Mouse (Mus musculus): ENCODE measurements around the gene Olfr59. TPM values are rescaled to one million over a fixed set of nuclear protein-coding genes. Genes with fewer than 3 reads are reported as not detected.

Olfr59 gene
- polyA plus RNA-seq (2016; fragmentation: Nextera tagmentation; extraction: Ambion mirVana) = not detected in 2 replicates

GRCm38 (mm10) chr11:74283436-74283835, at the start of gene Olfr59:
Gene Olfr59, plus strand, starts transcription at chr11:74283736.
- 65% methylated on average over 2 of the region's 2 CpGs for WGBS
- no peak within 1 kb of the TSS for H3K27ac ChIP-seq
- ATAC-seq (ENCODE audit: low FRiP score) = no peak
- H3K4me3 ChIP-seq = no peak within 1 kb of the TSS
- H3K9me3 ChIP-seq (replicated peaks) = peaks cover 8% of the 10 kb centered on the region; the same call in 1 of the 2 replicates
- H3K27me3 ChIP-seq = no peaks in the 10 kb centered on the region
- no peaks in the 10 kb centered on the region for H3K4me1 ChIP-seq
- no peak within 1 kb of the TSS for H3K9ac ChIP-seq
- no peaks in the 10 kb centered on the region for H3K36me3 ChIP-seq
- H3K4me2 ChIP-seq (replicated peaks) = no peak within 1 kb of the TSS

- H3K9ac ChIP-seq = no peak overlapping the region
- WGBS = 89% methylated on average over 3 of the region's 3 CpGs
Measured at GRCm38 (mm10) chr11:74241201-74241600, 42.3 kb upstream of the Olfr59 start.

GRCm38 (mm10) chr11:74259508-74259907, 24.0 kb upstream of the Olfr59 start, which contains the start of gene Olfr406:
Gene Olfr406, plus strand, starts transcription at chr11:74259808.
- Histone ChIP-seq H3K4me1 (no peaks in the 10 kb centered on the region), H3K4me3 (no peak within 1 kb of the TSS), H3K9ac (no peak within 1 kb of the TSS), H3K27ac (no peak within 1 kb of the TSS), H3K27me3 (no peaks in the 10 kb centered on the region), H3K9me3 (replicated peaks) (peaks cover 16% of the 10 kb centered on the region), H3K4me2 (replicated peaks) (no peak within 1 kb of the TSS), H3K36me3 (no peaks in the 10 kb centered on the region)
- 61% methylated on average over 2 of the region's 2 CpGs for WGBS
- no peak for ATAC-seq (ENCODE audit: low FRiP score)

More at GRCm38 (mm10) chr11:74241201-74241600, 42.3 kb upstream of the Olfr59 start:
- Histone ChIP-seq H3K4me1 (no peaks in the 10 kb centered on the region), H3K4me2 (replicated peaks) (no peak overlapping the region), H3K36me3 (no peaks in the 10 kb centered on the region), H3K4me3 (no peak overlapping the region), H3K9me3 (replicated peaks) (peaks cover 17% of the 10 kb centered on the region), H3K27me3 (no peaks in the 10 kb centered on the region), H3K27ac (no peak overlapping the region)
- ATAC-seq (ENCODE audit: low FRiP score) = no peak

- WGBS = 77% methylated on average over 2 of the region's 2 CpGs
Measured at GRCm38 (mm10) chr11:74287256-74287655, 3.7 kb downstream of the Olfr59 start.

GRCm38 (mm10) chr11:74326044-74326443, 42.5 kb downstream of the Olfr59 start:
- ATAC-seq (ENCODE audit: low FRiP score) = no peak
- H3K4me2 ChIP-seq (replicated peaks) = no peak overlapping the region
- H3K36me3 ChIP-seq = no peaks in the 10 kb centered on the region
- H3K9me3 ChIP-seq (replicated peaks) = no peaks in the 10 kb centered on the region; the same call in 1 of the 2 replicates
- no peaks in the 10 kb centered on the region for H3K27me3 ChIP-seq
- WGBS = 88% methylated on average over 2 of the region's 2 CpGs
- no peak overlapping the region for H3K9ac ChIP-seq
- no peak overlapping the region for H3K27ac ChIP-seq
- H3K4me1 ChIP-seq = no peaks in the 10 kb centered on the region
- H3K4me3 ChIP-seq = no peak overlapping the region

More at GRCm38 (mm10) chr11:74287256-74287655, 3.7 kb downstream of the Olfr59 start:
- no peak for ATAC-seq (ENCODE audit: low FRiP score)
- Histone ChIP-seq H3K4me2 (replicated peaks) (no peak overlapping the region), H3K27ac (no peak overlapping the region), H3K4me1 (no peaks in the 10 kb centered on the region), H3K4me3 (no peak overlapping the region), H3K9ac (no peak overlapping the region), H3K36me3 (no peaks in the 10 kb centered on the region), H3K9me3 (replicated peaks) (no peaks in the 10 kb centered on the region; the same call in 1 of the 2 replicates), H3K27me3 (no peaks in the 10 kb centered on the region)

- no peaks in the 10 kb centered on the region for H3K27me3 ChIP-seq
- no peak for ATAC-seq (ENCODE audit: low FRiP score)
- no peak overlapping the region for H3K4me2 ChIP-seq (replicated peaks)
- no peak overlapping the region for H3K27ac ChIP-seq
- H3K4me1 ChIP-seq = no peaks in the 10 kb centered on the region
- H3K36me3 ChIP-seq = no peaks in the 10 kb centered on the region
- H3K9me3 ChIP-seq (replicated peaks) = no peaks in the 10 kb centered on the region; the same call in 1 of the 2 replicates
- H3K9ac ChIP-seq = no peak overlapping the region
- no peak overlapping the region for H3K4me3 ChIP-seq
Measured at GRCm38 (mm10) chr11:74328781-74329180, 45.2 kb downstream of the Olfr59 start.

- H3K27ac ChIP-seq = no peak within 1 kb of the TSS
- ATAC-seq (ENCODE audit: low FRiP score) = no peak
- WGBS = 85% methylated on average over 6 of the region's 6 CpGs
Measured at GRCm38 (mm10) chr11:74337931-74338330, 54.4 kb downstream of the Olfr59 start, which contains the start of gene Olfr410. Gene Olfr410, minus strand, starts transcription at chr11:74338031.

More at GRCm38 (mm10) chr11:74337931-74338330, 54.4 kb downstream of the Olfr59 start, which contains the start of gene Olfr410:
- no peaks in the 10 kb centered on the region for H3K36me3 ChIP-seq
- H3K4me1 ChIP-seq = no peaks in the 10 kb centered on the region
- no peak within 1 kb of the TSS for H3K9ac ChIP-seq
- no peak within 1 kb of the TSS for H3K4me2 ChIP-seq (replicated peaks)
- no peaks in the 10 kb centered on the region for H3K9me3 ChIP-seq (replicated peaks)
- H3K27me3 ChIP-seq = no peaks in the 10 kb centered on the region
- H3K4me3 ChIP-seq = no peak within 1 kb of the TSS

Other genes with a start within 250 kb of the Olfr59 start
- gene Olfr139, start 227.2 kb upstream of the Olfr59 start, polyA plus RNA-seq (2016; fragmentation: Nextera tagmentation; extraction: Ambion mirVana) = not detected in 2 replicates
- gene Olfr399, start 227.1 kb upstream of the Olfr59 start, polyA plus RNA-seq (2016; fragmentation: Nextera tagmentation; extraction: Ambion mirVana) = not detected in 2 replicates
- gene Zfp616, start 213.8 kb upstream of the Olfr59 start, polyA plus RNA-seq (2016; fragmentation: Nextera tagmentation; extraction: Ambion mirVana) = not detected in 2 replicates
- gene Olfr401, start 170.0 kb upstream of the Olfr59 start, polyA plus RNA-seq (2016; fragmentation: Nextera tagmentation; extraction: Ambion mirVana) = not detected in 2 replicates
- not detected in 2 replicates for gene Olfr402, start 130.2 kb upstream of the Olfr59 start, polyA plus RNA-seq (2016; fragmentation: Nextera tagmentation; extraction: Ambion mirVana)
- not detected in 2 replicates for gene Olfr403, start 97.5 kb upstream of the Olfr59 start, polyA plus RNA-seq (2016; fragmentation: Nextera tagmentation; extraction: Ambion mirVana)
- gene Olfr43, start 72.4 kb upstream of the Olfr59 start, polyA plus RNA-seq (2016; fragmentation: Nextera tagmentation; extraction: Ambion mirVana) = not detected in 2 replicates
- gene Olfr406, start 23.9 kb upstream of the Olfr59 start, polyA plus RNA-seq (2016; fragmentation: Nextera tagmentation; extraction: Ambion mirVana) = not detected in 2 replicates
- gene Olfr410, start 54.3 kb downstream of the Olfr59 start, polyA plus RNA-seq (2016; fragmentation: Nextera tagmentation; extraction: Ambion mirVana) = not detected in 2 replicates
- gene Olfr411, start 68.9 kb downstream of the Olfr59 start, polyA plus RNA-seq (2016; fragmentation: Nextera tagmentation; extraction: Ambion mirVana) = not detected in 2 replicates
- not detected in 2 replicates for gene Olfr412, start 78.3 kb downstream of the Olfr59 start, polyA plus RNA-seq (2016; fragmentation: Nextera tagmentation; extraction: Ambion mirVana)